Mouse (Mus musculus) embryonic fibroblast, embryonic 13.5 days (primary cell): ENCODE results near the gene Zc3h15. TPM values are rescaled to one million over a fixed set of nuclear protein-coding genes. Genes with fewer than 3 reads are reported as not detected.

Source experiments
- H3K27ac ChIP-seq: 2 replicates; pipeline ENCODE4 v1.5.1; 2012; ENCODE audit warnings: low read length, control low read depth, inconsistent platforms; ENCODE audit not compliant: insufficient read depth
- H3K4me1 ChIP-seq: 2 replicates; pipeline ENCODE4 v1.6.1; 2011; ENCODE audit warnings: low read length; ENCODE audit not compliant: control insufficient read depth, insufficient read depth
- H3K4me3 ChIP-seq: 2 replicates; pipeline ENCODE4 v1.5.1; 2011; ENCODE audit warnings: mild to moderate bottlenecking, control low read depth, low read length; ENCODE audit not compliant: insufficient read depth
- CTCF ChIP-seq: IDR thresholded peaks from 2 replicates; pipeline ENCODE4 v1.5.1; 2011; ENCODE audit warnings: mild to moderate bottlenecking, control low read depth, low read length, moderate library complexity, borderline replicate concordance; ENCODE audit not compliant: insufficient read depth
- POLR2A ChIP-seq: IDR thresholded peaks from 2 replicates; pipeline ENCODE4 v1.6.1; 2011; ENCODE audit warnings: low read depth, mild to moderate bottlenecking, control low read depth, low read length, moderate library complexity
- polyA plus RNA-seq: library from polyadenylated mRNA; stranded (reverse); fragments of >200 nt; gene quantifications from 2 replicates; pipeline ENCODE4 v1.2.4, GENCODE M21; 2011; ENCODE audit warnings: low read depth; ENCODE audit not compliant: missing spikeins, insufficient read length

Gene Zc3h15
- polyA plus RNA-seq = 138 and 150 TPM in 2 replicates

GRCm38 (mm10) chr2:83644276-83645252 lies at the start of gene Zc3h15:
Gene Zc3h15, plus strand, starts transcription at chr2:83644435.
- peak within 1 kb of the TSS; percentile 43; the same call in 1 of the 2 replicates for H3K27ac ChIP-seq
- H3K4me3 ChIP-seq = peak within 1 kb of the TSS; percentile 100
- H3K4me1 ChIP-seq = no peaks in the 10 kb centered on the region; the same call in 1 of the 2 replicates
- TF ChIP-seq POLR2A (peak; percentile 84), CTCF (peak; percentile 63; the same call in 1 of the 2 replicates)

GRCm38 (mm10) chr2:83620558-83621367 lies 23.5 kb upstream of the Zc3h15 start:
- TF ChIP-seq POLR2A (no peak), CTCF (no peak)

GRCm38 (mm10) chr2:83621511-83621910 lies 22.7 kb upstream of the Zc3h15 start:
- Histone ChIP-seq H3K4me3 (no peak overlapping the region), H3K27ac (no peak overlapping the region), H3K4me1 (no peaks in the 10 kb centered on the region)
- TF ChIP-seq POLR2A (no peak), CTCF (no peak)

More at GRCm38 (mm10) chr2:83620558-83621367, 23.5 kb upstream of the Zc3h15 start:
- Histone ChIP-seq H3K4me1 (no peaks in the 10 kb centered on the region), H3K27ac (no peak overlapping the region), H3K4me3 (no peak overlapping the region)

GRCm38 (mm10) chr2:83622792-83623191 lies 21.4 kb upstream of the Zc3h15 start:
- TF ChIP-seq POLR2A = no peak
- Histone ChIP-seq H3K27ac (no peak overlapping the region), H3K4me3 (no peak overlapping the region), H3K4me1 (no peaks in the 10 kb centered on the region)

GRCm38 (mm10) chr2:83624045-83624444 lies 20.2 kb upstream of the Zc3h15 start:
- Histone ChIP-seq H3K4me1 (no peaks in the 10 kb centered on the region), H3K27ac (no peak overlapping the region)
- TF ChIP-seq CTCF (no peak), POLR2A (no peak)

GRCm38 (mm10) chr2:83625226-83626108 lies 18.8 kb upstream of the Zc3h15 start:
- Histone ChIP-seq H3K27ac (no peak overlapping the region), H3K4me3 (no peak overlapping the region), H3K4me1 (no peaks in the 10 kb centered on the region)
- TF ChIP-seq CTCF (peak; percentile 85), POLR2A (no peak)

More at GRCm38 (mm10) chr2:83624045-83624444, 20.2 kb upstream of the Zc3h15 start:
- H3K4me3 ChIP-seq = no peak overlapping the region

- Histone ChIP-seq H3K4me3 (no peak overlapping the region), H3K4me1 (no peaks in the 10 kb centered on the region), H3K27ac (no peak overlapping the region)
- no peak for TF ChIP-seq POLR2A
- TF ChIP-seq CTCF = no peak
These were observed 17.4 kb upstream of the Zc3h15 start for GRCm38 (mm10) chr2:83626881-83627280.

GRCm38 (mm10) chr2:83627495-83627894 lies 16.7 kb upstream of the Zc3h15 start:
- no peaks in the 10 kb centered on the region for H3K4me1 ChIP-seq

GRCm38 (mm10) chr2:83627932-83628331 lies 16.3 kb upstream of the Zc3h15 start:
- Histone ChIP-seq H3K27ac (no peak overlapping the region), H3K4me1 (no peaks in the 10 kb centered on the region), H3K4me3 (no peak overlapping the region)
- TF ChIP-seq CTCF (no peak), POLR2A (no peak)

More at GRCm38 (mm10) chr2:83627495-83627894, 16.7 kb upstream of the Zc3h15 start:
- H3K4me3 ChIP-seq = no peak overlapping the region
- no peak for TF ChIP-seq POLR2A
- no peak for TF ChIP-seq CTCF
- no peak overlapping the region for H3K27ac ChIP-seq
